Mouse (Mus musculus): ENCODE measurements around the gene Fads2. TPM values are rescaled to one million over a fixed set of nuclear protein-coding genes. Genes with fewer than 3 reads are reported as not detected.
A peak's percentile ranks its signal among the peaks of the same experiment; 100 is the strongest.

Fads2 gene
- total and polyA plus RNA-seq, 2 experiments: 284 to 618 TPM

GRCm38 (mm10) chr19:10019214-10019760, 82.3 kb downstream of the Fads2 start:
- TF ChIP-seq POLR2A (IDR thresholded peaks at IDR 0.05; ENCODE audit: extremely low read depth, insufficient read depth, low read length): no peak
- TF ChIP-seq CTCF (IDR thresholded peaks at IDR 0.05; ENCODE audit: low read depth, low read length): no peak
- Histone ChIP-seq H3K36me3 (ENCODE audit: control insufficient read depth, insufficient read depth, low read length) (no peaks in the 10 kb centered on the region), H3K4me3 (ENCODE audit: insufficient read depth, low read depth, low read length) (peak overlapping the region; percentile 69), H3K4me1 (ENCODE audit: control insufficient read depth, insufficient read depth, low read length) (peaks cover 5% of the 10 kb centered on the region), H3K27me3 (ENCODE audit: control insufficient read depth, insufficient read depth, low read length) (no peaks in the 10 kb centered on the region), H3K27ac (replicated peaks; ENCODE audit: insufficient read depth, low read depth, low read length) (no peak overlapping the region), H3K9ac (ENCODE audit: low read depth, low read length) (peak overlapping the region; percentile 81), H3K79me2 (ENCODE audit: control insufficient read depth, insufficient read depth, low read length) (no peaks in the 10 kb centered on the region)
- no peak for DNase-seq (ENCODE audit: extremely low read depth, low read depth, low spot score)
- WGBS: 84% methylated on average over 4 of the region's 4 CpGs

- Histone ChIP-seq H3K36me3 (ENCODE audit: control insufficient read depth, insufficient read depth, low read length) (no peaks in the 10 kb centered on the region), H3K27me3 (ENCODE audit: control insufficient read depth, insufficient read depth, low read length) (no peaks in the 10 kb centered on the region), H3K9ac (ENCODE audit: low read depth, low read length) (peak overlapping the region; percentile 81), H3K4me3 (ENCODE audit: insufficient read depth, low read depth, low read length) (peak overlapping the region; percentile 69), H3K4me1 (ENCODE audit: control insufficient read depth, insufficient read depth, low read length) (peaks cover 4% of the 10 kb centered on the region), H3K79me2 (ENCODE audit: control insufficient read depth, insufficient read depth, low read length) (no peaks in the 10 kb centered on the region), H3K27ac (replicated peaks; ENCODE audit: insufficient read depth, low read depth, low read length) (peak overlapping the region; percentile 26; the same call in 1 of the 2 replicates)
- TF ChIP-seq POLR2A (IDR thresholded peaks at IDR 0.05; ENCODE audit: extremely low read depth, insufficient read depth, low read length) (no peak), CTCF (IDR thresholded peaks at IDR 0.05; ENCODE audit: low read depth, low read length) (no peak)
- WGBS: 4% methylated on average over 3 of the region's 3 CpGs
- DNase-seq (ENCODE audit: extremely low read depth, low read depth, low spot score): no peak
Measured at GRCm38 (mm10) chr19:10018527-10018818, 83.1 kb downstream of the Fads2 start.

- TF ChIP-seq POLR2A (IDR thresholded peaks at IDR 0.05; ENCODE audit: extremely low read depth, insufficient read depth, low read length) (peak; percentile 63; the same call in 1 of the 2 replicates), CTCF (IDR thresholded peaks at IDR 0.05; ENCODE audit: low read depth, low read length) (no peak)
- Histone ChIP-seq H3K27ac (replicated peaks; ENCODE audit: insufficient read depth, low read depth, low read length) (peak overlapping the region; percentile 26), H3K27me3 (ENCODE audit: control insufficient read depth, insufficient read depth, low read length) (no peaks in the 10 kb centered on the region), H3K4me1 (ENCODE audit: control insufficient read depth, insufficient read depth, low read length) (peaks cover 3% of the 10 kb centered on the region), H3K4me3 (ENCODE audit: insufficient read depth, low read depth, low read length) (peak overlapping the region; percentile 69), H3K79me2 (ENCODE audit: control insufficient read depth, insufficient read depth, low read length) (no peaks in the 10 kb centered on the region), H3K9ac (ENCODE audit: low read depth, low read length) (peak overlapping the region; percentile 81), H3K36me3 (ENCODE audit: control insufficient read depth, insufficient read depth, low read length) (no peaks in the 10 kb centered on the region)
- peak; percentile 80 for DNase-seq (ENCODE audit: extremely low read depth, low read depth, low spot score)
- WGBS: 6% methylated on average over 44 of the region's 44 CpGs
Measured at GRCm38 (mm10) chr19:10017637-10018526, 83.7 kb downstream of the Fads2 start.

- 85% methylated on average over 4 of the region's 4 CpGs for WGBS
- peaks cover 2% of the 10 kb centered on the region for H3K4me1 ChIP-seq (ENCODE audit: control insufficient read depth, insufficient read depth, low read length)
- H3K4me3 ChIP-seq (ENCODE audit: insufficient read depth, low read depth, low read length): no peak overlapping the region
- no peaks in the 10 kb centered on the region for H3K79me2 ChIP-seq (ENCODE audit: control insufficient read depth, insufficient read depth, low read length)
- DNase-seq (ENCODE audit: extremely low read depth, low read depth, low spot score): no peak
- H3K36me3 ChIP-seq (ENCODE audit: control insufficient read depth, insufficient read depth, low read length): no peaks in the 10 kb centered on the region
- H3K27me3 ChIP-seq (ENCODE audit: control insufficient read depth, insufficient read depth, low read length): no peaks in the 10 kb centered on the region
- H3K9ac ChIP-seq (ENCODE audit: low read depth, low read length): no peak overlapping the region
- no peak for TF ChIP-seq POLR2A (IDR thresholded peaks at IDR 0.05; ENCODE audit: extremely low read depth, insufficient read depth, low read length)
- no peak for TF ChIP-seq CTCF (IDR thresholded peaks at IDR 0.05; ENCODE audit: low read depth, low read length)
- H3K27ac ChIP-seq (replicated peaks; ENCODE audit: insufficient read depth, low read depth, low read length): no peak overlapping the region
Measured at GRCm38 (mm10) chr19:10016151-10016550, 85.4 kb downstream of the Fads2 start.

GRCm38 (mm10) chr19:10015442-10015841, 86.1 kb downstream of the Fads2 start:
- TF ChIP-seq CTCF (IDR thresholded peaks at IDR 0.05; ENCODE audit: low read depth, low read length): no peak
- no peak for TF ChIP-seq POLR2A (IDR thresholded peaks at IDR 0.05; ENCODE audit: extremely low read depth, insufficient read depth, low read length)
- no peak for DNase-seq (ENCODE audit: extremely low read depth, low read depth, low spot score)
- no peak overlapping the region for H3K9ac ChIP-seq (ENCODE audit: low read depth, low read length)
- H3K27me3 ChIP-seq (ENCODE audit: control insufficient read depth, insufficient read depth, low read length): no peaks in the 10 kb centered on the region
- H3K4me3 ChIP-seq (ENCODE audit: insufficient read depth, low read depth, low read length): no peak overlapping the region
- no peaks in the 10 kb centered on the region for H3K36me3 ChIP-seq (ENCODE audit: control insufficient read depth, insufficient read depth, low read length)
- 93% methylated on average over 4 of the region's 4 CpGs for WGBS
- H3K27ac ChIP-seq (replicated peaks; ENCODE audit: insufficient read depth, low read depth, low read length): no peak overlapping the region
- H3K79me2 ChIP-seq (ENCODE audit: control insufficient read depth, insufficient read depth, low read length): no peaks in the 10 kb centered on the region
- peaks cover 2% of the 10 kb centered on the region for H3K4me1 ChIP-seq (ENCODE audit: control insufficient read depth, insufficient read depth, low read length)

- H3K4me3 ChIP-seq (ENCODE audit: insufficient read depth, low read depth, low read length): no peak overlapping the region
Measured at GRCm38 (mm10) chr19:10014824-10015223, 86.7 kb downstream of the Fads2 start.

More at GRCm38 (mm10) chr19:10014824-10015223, 86.7 kb downstream of the Fads2 start:
- H3K27me3 ChIP-seq (ENCODE audit: control insufficient read depth, insufficient read depth, low read length): no peaks in the 10 kb centered on the region
- H3K27ac ChIP-seq (replicated peaks; ENCODE audit: insufficient read depth, low read depth, low read length): no peak overlapping the region
- H3K4me1 ChIP-seq (ENCODE audit: control insufficient read depth, insufficient read depth, low read length): peaks cover 2% of the 10 kb centered on the region
- no peaks in the 10 kb centered on the region for H3K79me2 ChIP-seq (ENCODE audit: control insufficient read depth, insufficient read depth, low read length)
- TF ChIP-seq POLR2A (IDR thresholded peaks at IDR 0.05; ENCODE audit: extremely low read depth, insufficient read depth, low read length): no peak
- no peak for TF ChIP-seq CTCF (IDR thresholded peaks at IDR 0.05; ENCODE audit: low read depth, low read length)
- no peaks in the 10 kb centered on the region for H3K36me3 ChIP-seq (ENCODE audit: control insufficient read depth, insufficient read depth, low read length)
- DNase-seq (ENCODE audit: extremely low read depth, low read depth, low spot score): no peak
- 78% methylated on average over 13 of the region's 13 CpGs for whole genome bisulfite sequencing
- no peak overlapping the region for H3K9ac ChIP-seq (ENCODE audit: low read depth, low read length)
